Mouse (Mus musculus) heart, embryonic 15.5 days (tissue): ENCODE results near the gene Scel. TPM values are rescaled to one million over a fixed set of nuclear protein-coding genes. Genes with fewer than 3 reads are reported as not detected.

Experiments used
- ATAC-seq: fragments of 200-750 bp; cut with Nextera tagmentation; replicated peaks from 2 replicates; pipeline ENCODE4 v1.8.0; 2017; ENCODE audit warnings: low read depth, moderate TSS enrichment; ENCODE audit not compliant: insufficient number of reproducible peaks, insufficient read depth, low FRiP score
- H3K27ac ChIP-seq: fragments of 300-500 bp; sonication (generic); 2 replicates; pipeline ENCODE4 v1.5.1; 2015; ENCODE audit warnings: mild to moderate bottlenecking, inconsistent platforms
- H3K27me3 ChIP-seq: fragments of 300-500 bp; sonication (generic); 2 replicates; pipeline ENCODE4 v1.6.1; 2015; ENCODE audit warnings: inconsistent platforms
- H3K36me3 ChIP-seq: fragments of 300-500 bp; sonication (generic); 2 replicates; pipeline ENCODE4 v1.6.1; 2015; ENCODE audit warnings: mild to moderate bottlenecking, inconsistent platforms
- H3K4me1 ChIP-seq: fragments of 300-500 bp; sonication (generic); replicated peaks from 2 replicates; pipeline ENCODE4 v1.6.1; 2015; ENCODE audit warnings: inconsistent platforms
- H3K4me2 ChIP-seq: fragments of 300-500 bp; sonication (generic); 2 replicates; pipeline ENCODE4 v1.6.1; 2015; ENCODE audit warnings: inconsistent platforms, mild to moderate bottlenecking, moderate library complexity
- H3K4me3 ChIP-seq: fragments of 300-500 bp; sonication (generic); 2 replicates; pipeline ENCODE4 v1.5.1; 2015; ENCODE audit warnings: mild to moderate bottlenecking, inconsistent platforms
- H3K9ac ChIP-seq: fragments of 300-500 bp; sonication (generic); 2 replicates; pipeline ENCODE4 v1.6.1; 2015; ENCODE audit warnings: mild to moderate bottlenecking, inconsistent platforms
- H3K9me3 ChIP-seq: fragments of 300-500 bp; sonication (generic); replicated peaks from 2 replicates; pipeline ENCODE4 v1.6.1; 2016; ENCODE audit warnings: inconsistent platforms
- WGBS: fragments of 180-500 bp; shearing (Covaris S2); methylation state at CpG from one replicate; pipeline ENCODE4 v1.1.7; 2015; ENCODE audit warnings: mixed read lengths; 5-methylcytosine and 5-hydroxymethylcytosine counted together
- polyA plus RNA-seq: library from polyadenylated mRNA; unstranded; fragments of >200 nt; fragmentation: Nextera tagmentation; extraction: Ambion mirVana; gene quantifications from 2 replicates; pipeline ENCODE4 v1.2.1, GENCODE M21; 2015

The Scel gene
- polyA plus RNA-seq, 1 experiment from 2014 or later = 0.29 TPM

GRCm38 (mm10) chr14:103545734-103546133 lies 32.6 kb downstream of the Scel start:
- no peaks in the 10 kb centered on the region for H3K9me3 ChIP-seq
- H3K9ac ChIP-seq = no peak overlapping the region
- WGBS = 52% methylated on average over 8 of the region's 8 CpGs
- H3K4me3 ChIP-seq = no peak overlapping the region
- H3K4me2 ChIP-seq = no peak overlapping the region
- no peaks in the 10 kb centered on the region for H3K27me3 ChIP-seq
- ATAC-seq = no peak
- H3K27ac ChIP-seq = no peak overlapping the region
- no peaks in the 10 kb centered on the region for H3K4me1 ChIP-seq
- no peaks in the 10 kb centered on the region for H3K36me3 ChIP-seq

- Histone ChIP-seq H3K4me3 (no peak overlapping the region), H3K27ac (no peak overlapping the region), H3K4me2 (no peak overlapping the region), H3K27me3 (no peaks in the 10 kb centered on the region), H3K4me1 (no peaks in the 10 kb centered on the region), H3K9ac (no peak overlapping the region), H3K9me3 (no peaks in the 10 kb centered on the region), H3K36me3 (no peaks in the 10 kb centered on the region)
- no peak for ATAC-seq
- 77% methylated on average over 12 of the region's 12 CpGs for WGBS
These were observed 33.1 kb downstream of the Scel start for GRCm38 (mm10) chr14:103546246-103546645.

GRCm38 (mm10) chr14:103548220-103548619 lies 35.1 kb downstream of the Scel start:
- Histone ChIP-seq H3K4me2 (no peak overlapping the region), H3K9me3 (no peaks in the 10 kb centered on the region), H3K27ac (no peak overlapping the region), H3K4me3 (no peak overlapping the region), H3K36me3 (no peaks in the 10 kb centered on the region), H3K27me3 (no peaks in the 10 kb centered on the region), H3K9ac (no peak overlapping the region), H3K4me1 (no peaks in the 10 kb centered on the region)
- 79% methylated on average over 6 of the region's 6 CpGs for WGBS
- no peak for ATAC-seq

DNA sequence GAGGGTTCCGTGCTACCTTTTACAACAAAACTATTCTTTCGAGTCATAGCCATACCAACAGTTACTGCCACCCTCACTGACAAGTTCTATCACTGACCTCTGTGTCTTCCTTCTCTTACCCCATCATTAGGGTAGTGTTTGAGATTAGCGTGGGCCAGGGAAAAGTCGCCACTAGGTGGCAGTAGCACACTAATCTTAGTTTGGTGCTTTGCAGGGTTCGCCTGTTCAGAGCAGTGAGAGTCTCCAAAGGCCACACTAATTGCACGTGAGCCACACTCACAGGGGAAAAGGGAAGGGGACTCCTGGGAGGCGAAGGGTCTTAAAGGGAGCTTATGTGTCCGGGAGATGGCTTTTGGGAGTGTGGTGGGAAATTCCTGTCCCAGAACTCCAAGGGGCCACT lies 37.3 kb downstream of the Scel start:
- no peaks in the 10 kb centered on the region for H3K27me3 ChIP-seq
- H3K4me3 ChIP-seq = no peak overlapping the region
- no peak overlapping the region for H3K27ac ChIP-seq
- WGBS = 15% methylated on average over 8 of the region's 8 CpGs
- no peaks in the 10 kb centered on the region for H3K9me3 ChIP-seq
- H3K9ac ChIP-seq = no peak overlapping the region
- no peak for ATAC-seq
- H3K36me3 ChIP-seq = no peaks in the 10 kb centered on the region
- no peak overlapping the region for H3K4me2 ChIP-seq
- H3K4me1 ChIP-seq = no peaks in the 10 kb centered on the region

GRCm38 (mm10) chr14:103550921-103551320 lies 37.8 kb downstream of the Scel start:
- H3K4me1 ChIP-seq = no peaks in the 10 kb centered on the region
- 74% methylated on average over 10 of the region's 10 CpGs for WGBS
- H3K4me2 ChIP-seq = no peak overlapping the region
- no peaks in the 10 kb centered on the region for H3K27me3 ChIP-seq
- H3K36me3 ChIP-seq = no peaks in the 10 kb centered on the region
- H3K4me3 ChIP-seq = no peak overlapping the region
- no peak overlapping the region for H3K9ac ChIP-seq
- no peak for ATAC-seq
- H3K27ac ChIP-seq = no peak overlapping the region
- H3K9me3 ChIP-seq = no peaks in the 10 kb centered on the region

- WGBS = 76% methylated on average over 4 of the region's 4 CpGs
- H3K27ac ChIP-seq = no peak overlapping the region
- no peak overlapping the region for H3K4me3 ChIP-seq
- ATAC-seq = no peak
- H3K4me1 ChIP-seq = no peaks in the 10 kb centered on the region
- H3K36me3 ChIP-seq = no peaks in the 10 kb centered on the region
- no peak overlapping the region for H3K4me2 ChIP-seq
- no peaks in the 10 kb centered on the region for H3K9me3 ChIP-seq
- no peak overlapping the region for H3K9ac ChIP-seq
- H3K27me3 ChIP-seq = no peaks in the 10 kb centered on the region
These were observed 38.8 kb downstream of the Scel start for GRCm38 (mm10) chr14:103551921-103552320.

DNA sequence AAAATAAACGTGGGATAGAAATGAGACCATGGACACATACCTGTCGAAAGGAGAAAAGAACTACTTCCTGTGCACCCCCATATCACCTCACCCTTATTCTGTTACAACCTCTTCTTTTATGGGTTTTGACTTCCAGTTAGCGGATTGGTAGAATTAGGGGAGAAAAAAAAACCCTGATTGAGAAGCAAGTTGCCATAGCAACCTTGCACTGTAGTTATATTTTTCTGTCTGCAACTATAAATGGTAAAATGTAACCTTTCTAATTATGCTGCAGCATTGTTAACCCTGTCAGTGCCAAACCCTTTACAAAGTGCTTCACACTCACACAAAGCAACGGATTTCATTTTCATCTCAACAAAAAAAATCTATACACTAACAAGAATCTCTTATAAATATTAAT lies 39.2 kb downstream of the Scel start:
- H3K36me3 ChIP-seq = no peaks in the 10 kb centered on the region
- no peak overlapping the region for H3K9ac ChIP-seq
- H3K9me3 ChIP-seq = no peaks in the 10 kb centered on the region
- no peaks in the 10 kb centered on the region for H3K27me3 ChIP-seq
- ATAC-seq = no peak
- H3K4me3 ChIP-seq = no peak overlapping the region
- 80% methylated on average over 4 of the region's 4 CpGs for WGBS
- H3K4me2 ChIP-seq = no peak overlapping the region
- H3K4me1 ChIP-seq = no peaks in the 10 kb centered on the region
- no peak overlapping the region for H3K27ac ChIP-seq

DNA sequence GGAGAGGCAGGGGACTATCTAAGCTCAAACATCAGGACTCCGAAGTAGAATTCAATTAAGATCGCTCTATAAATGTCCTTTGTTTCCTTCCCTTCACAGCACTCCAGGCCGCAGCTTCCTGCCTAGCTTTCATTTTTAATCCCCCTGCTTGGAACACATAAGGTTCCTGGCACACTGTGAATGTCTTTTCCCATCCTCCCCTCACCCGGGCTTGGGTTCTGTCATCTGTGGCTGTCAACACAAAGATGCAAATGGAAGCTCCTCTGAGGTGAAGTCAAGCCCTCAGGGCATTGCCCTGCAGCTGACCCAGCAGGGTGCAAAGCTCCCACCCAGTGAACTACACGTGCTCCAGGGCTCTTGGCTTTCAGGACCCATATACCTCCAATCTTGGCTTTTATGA lies 43.5 kb downstream of the Scel start:
- Histone ChIP-seq H3K36me3 (no peaks in the 10 kb centered on the region), H3K4me2 (no peak overlapping the region), H3K9ac (no peak overlapping the region), H3K27ac (no peak overlapping the region), H3K9me3 (no peaks in the 10 kb centered on the region), H3K4me1 (no peaks in the 10 kb centered on the region), H3K4me3 (no peak overlapping the region), H3K27me3 (no peaks in the 10 kb centered on the region)
- WGBS = 41% methylated on average over 5 of the region's 5 CpGs
- ATAC-seq = no peak

DNA sequence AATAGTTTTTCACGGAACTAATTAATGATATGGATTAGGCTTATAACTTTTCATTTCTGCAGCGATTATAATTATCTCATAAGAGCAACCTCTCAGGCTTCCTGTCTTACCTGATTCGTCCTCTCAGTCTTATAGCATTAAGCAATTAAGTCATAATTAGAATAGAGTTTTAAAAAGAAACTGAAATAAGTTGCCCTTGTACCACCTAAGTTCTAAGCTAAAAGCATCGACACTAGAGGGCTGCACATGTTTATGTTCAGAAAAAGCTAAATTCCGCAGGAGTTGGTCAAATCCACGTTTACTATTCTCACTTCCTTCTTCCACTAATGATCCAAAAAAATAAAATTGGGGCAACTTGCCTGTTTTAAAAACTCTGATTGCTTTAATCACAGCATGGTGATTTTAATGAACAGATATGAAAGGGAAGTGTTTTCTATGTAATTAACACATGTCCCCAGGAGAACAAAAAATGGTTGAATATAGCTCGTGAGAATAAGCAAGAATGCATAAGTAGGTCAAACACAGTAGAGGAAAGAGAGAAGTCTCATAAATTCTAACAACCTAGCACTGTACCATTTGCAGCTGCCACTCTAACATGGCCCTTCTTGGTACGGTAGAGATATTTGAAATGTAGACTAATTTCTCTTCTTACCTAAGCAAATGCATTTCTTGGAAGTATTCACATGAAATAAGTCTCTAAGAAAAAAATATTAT lies 48.4 kb downstream of the Scel start:
- Histone ChIP-seq H3K4me1 (no peaks in the 10 kb centered on the region), H3K36me3 (no peaks in the 10 kb centered on the region), H3K4me3 (no peak overlapping the region), H3K27ac (no peak overlapping the region), H3K9me3 (no peaks in the 10 kb centered on the region), H3K27me3 (no peaks in the 10 kb centered on the region), H3K9ac (no peak overlapping the region), H3K4me2 (no peak overlapping the region)
- WGBS = 77% methylated on average over 8 of the region's 8 CpGs
- ATAC-seq = no peak

DNA sequence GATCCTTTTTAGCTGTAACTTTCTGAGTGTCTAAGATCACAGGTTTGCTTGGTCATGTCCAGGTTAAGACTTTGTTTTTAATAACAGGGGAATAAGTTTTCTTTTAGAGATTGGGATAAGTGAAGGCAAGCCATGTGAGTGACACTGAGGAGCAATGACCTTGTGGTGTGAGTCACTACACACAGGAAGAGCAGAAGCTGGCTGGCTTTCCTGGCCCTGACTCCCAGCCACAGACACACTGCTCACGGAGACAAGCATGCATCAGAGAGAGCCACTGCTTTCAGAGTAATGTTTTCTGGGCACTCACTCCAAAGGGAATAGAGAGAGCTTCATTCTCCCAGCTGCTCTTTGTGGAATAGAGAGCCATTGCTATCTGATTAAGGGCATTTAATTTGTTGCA lies 54.8 kb downstream of the Scel start:
- WGBS = 6% methylated on average over 1 of the region's 1 CpGs
- ATAC-seq = no peak
- H3K4me1 ChIP-seq = no peaks in the 10 kb centered on the region
- no peaks in the 10 kb centered on the region for H3K9me3 ChIP-seq
- no peaks in the 10 kb centered on the region for H3K36me3 ChIP-seq
- H3K4me2 ChIP-seq = no peak overlapping the region
- H3K9ac ChIP-seq = no peak overlapping the region
- no peak overlapping the region for H3K4me3 ChIP-seq
- no peaks in the 10 kb centered on the region for H3K27me3 ChIP-seq
- H3K27ac ChIP-seq = no peak overlapping the region

DNA sequence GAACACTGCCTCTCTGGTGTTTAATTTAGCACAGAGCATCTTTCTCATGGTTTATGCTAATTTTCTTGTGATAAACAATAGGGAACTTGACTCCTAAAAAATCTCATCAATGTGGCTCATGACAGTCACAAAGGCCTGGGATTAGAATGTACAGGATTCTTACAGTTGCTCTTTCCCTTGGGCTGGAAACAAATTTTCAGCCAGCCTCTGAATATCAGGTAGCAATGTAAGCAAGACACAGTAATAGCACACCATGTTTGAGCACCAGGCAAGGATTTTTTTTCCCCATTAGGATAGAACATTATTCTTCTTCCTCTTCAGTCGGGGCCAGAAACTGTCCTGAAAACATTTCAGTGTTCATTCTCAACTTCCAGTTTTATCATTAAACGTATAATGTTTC lies 55.3 kb downstream of the Scel start:
- ATAC-seq = no peak
- no peak overlapping the region for H3K27ac ChIP-seq
- H3K4me1 ChIP-seq = no peaks in the 10 kb centered on the region
- WGBS = 62% methylated on average over 2 of the region's 2 CpGs
- H3K27me3 ChIP-seq = no peaks in the 10 kb centered on the region
- no peaks in the 10 kb centered on the region for H3K36me3 ChIP-seq
- H3K4me2 ChIP-seq = no peak overlapping the region
- no peaks in the 10 kb centered on the region for H3K9me3 ChIP-seq
- H3K9ac ChIP-seq = no peak overlapping the region
- H3K4me3 ChIP-seq = no peak overlapping the region

DNA sequence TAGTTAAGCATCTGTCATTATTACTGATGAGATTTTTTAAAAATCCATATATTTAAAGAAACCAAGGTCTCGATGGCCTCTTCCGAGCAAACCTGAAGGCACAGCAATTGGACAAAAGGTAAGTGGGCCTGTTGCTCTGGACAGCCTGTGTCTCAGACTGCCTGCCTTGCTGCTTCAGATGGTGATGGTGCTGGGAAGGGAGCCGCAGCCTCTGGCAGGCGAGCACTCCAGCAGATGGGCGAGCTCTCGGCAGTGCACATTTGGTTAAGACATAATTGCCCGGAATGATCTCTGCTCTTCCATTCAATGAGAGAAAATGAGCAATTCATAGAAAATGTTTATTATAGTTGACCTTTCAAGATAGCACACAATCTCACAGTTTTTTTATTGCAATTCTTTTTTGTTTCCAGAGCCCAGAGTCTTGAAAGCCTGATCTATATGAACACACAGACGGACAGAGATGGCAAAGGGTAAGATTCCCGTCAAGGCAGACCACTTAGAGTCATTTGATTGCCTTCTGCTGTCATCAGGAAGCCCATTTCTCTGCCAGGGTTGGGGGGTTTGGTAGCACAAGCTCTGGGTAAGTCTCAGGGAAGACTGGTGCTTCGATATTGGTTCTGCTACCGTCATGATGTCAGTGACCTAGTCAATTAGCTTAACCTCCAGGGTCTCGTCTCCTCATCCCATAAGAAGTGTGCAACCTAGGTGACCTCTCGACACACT lies 58.6 kb downstream of the Scel start:
- no peaks in the 10 kb centered on the region for H3K4me1 ChIP-seq
- no peaks in the 10 kb centered on the region for H3K36me3 ChIP-seq
- no peak overlapping the region for H3K4me2 ChIP-seq
- 78% methylated on average over 13 of the region's 13 CpGs for WGBS
- H3K9me3 ChIP-seq = no peaks in the 10 kb centered on the region
- H3K4me3 ChIP-seq = no peak overlapping the region
- no peak overlapping the region for H3K27ac ChIP-seq
- H3K27me3 ChIP-seq = no peaks in the 10 kb centered on the region
- no peak for ATAC-seq
- H3K9ac ChIP-seq = no peak overlapping the region
